Mouse (Mus musculus) lung, postnatal 0 days (tissue): ENCODE measurements around the gene Tmem132c. TPM values are rescaled to one million over a fixed set of nuclear protein-coding genes. Genes with fewer than 3 reads are reported as not detected.

Experiments used
- ATAC-seq: fragments of 200-750 bp; cut with Nextera tagmentation; 2 replicates; pipeline ENCODE4 v1.8.0; 2017; ENCODE audit warnings: moderate library complexity
- DNase-seq: peaks from one replicate; pipeline ENCODE4 v3.0.0-alpha.2; 2016; ENCODE audit warnings: low spot score
- H3K27ac ChIP-seq: fragments of 300-500 bp; sonication (generic); 2 replicates; pipeline ENCODE4 v1.5.1; 2014; ENCODE audit warnings: antibody characterized with exemption, mild to moderate bottlenecking, low read length, mixed read lengths
- H3K27me3 ChIP-seq: fragments of 300-500 bp; sonication (generic); replicated peaks from 2 replicates; pipeline ENCODE4 v1.6.1; 2014; ENCODE audit warnings: low read length, mixed read lengths; ENCODE audit not compliant: insufficient read depth
- H3K36me3 ChIP-seq: fragments of 300-500 bp; sonication (generic); 2 replicates; pipeline ENCODE4 v1.6.1; 2014; ENCODE audit warnings: low read length, mixed read lengths; ENCODE audit not compliant: insufficient read depth
- H3K4me1 ChIP-seq: fragments of 300-500 bp; sonication (generic); 2 replicates; pipeline ENCODE4 v1.6.1; 2014; ENCODE audit warnings: antibody characterized with exemption, low read depth, low read length, mixed read lengths; ENCODE audit not compliant: insufficient read depth
- H3K4me2 ChIP-seq: fragments of 300-500 bp; sonication (generic); replicated peaks from 2 replicates; pipeline ENCODE4 v1.6.1; 2014; ENCODE audit warnings: low read depth, mild to moderate bottlenecking, low read length, moderate library complexity, mixed read lengths
- H3K4me3 ChIP-seq: fragments of 300-500 bp; sonication (generic); 2 replicates; pipeline ENCODE4 v1.5.1; 2014; ENCODE audit warnings: low read depth, low read length
- H3K9ac ChIP-seq: fragments of 300-500 bp; sonication (generic); replicated peaks from 2 replicates; pipeline ENCODE4 v1.6.1; 2014; ENCODE audit warnings: low read depth, mild to moderate bottlenecking
- H3K9me3 ChIP-seq: fragments of 300-500 bp; sonication (generic); 2 replicates; pipeline ENCODE4 v1.6.1; 2016; ENCODE audit warnings: low read length, mixed read lengths
- CTCF ChIP-seq: IDR thresholded peaks from 2 replicates; pipeline ENCODE4 v1.5.1; 2016; ENCODE audit warnings: antibody characterized with exemption, mild to moderate bottlenecking
- EP300 ChIP-seq: IDR thresholded peaks from 2 replicates; pipeline ENCODE4 v1.6.1; 2016; ENCODE audit warnings: antibody characterized with exemption, mild to moderate bottlenecking, control low read depth
- whole genome bisulfite sequencing: fragments of 180-500 bp; shearing (Covaris S2); extraction: QIAGEN DNeasy Blood & Tissue Kit; methylation state at CpG from one replicate; pipeline ENCODE4 v1.1.7; 2014; 5-methylcytosine and 5-hydroxymethylcytosine counted together
- polyA plus RNA-seq: library from polyadenylated mRNA; unstranded; fragments of >200 nt; fragmentation: Nextera tagmentation; extraction: Ambion mirVana; gene quantifications from 2 replicates; pipeline ENCODE4 v1.2.1, GENCODE M21; 2015

The Tmem132c gene
- polyA plus RNA-seq, 1 experiment from 2014 or later = 11.1 TPM

- Histone ChIP-seq H3K27ac (peak overlapping the region; percentile 38; the same call in 1 of the 2 replicates), H3K4me2 (no peak overlapping the region), H3K4me3 (no peak overlapping the region), H3K36me3 (peaks cover 14% of the 10 kb centered on the region; the same call in 1 of the 2 replicates), H3K9me3 (no peaks in the 10 kb centered on the region), H3K4me1 (peaks cover 25% of the 10 kb centered on the region), H3K27me3 (no peaks in the 10 kb centered on the region), H3K9ac (no peak overlapping the region)
- no peak for TF ChIP-seq EP300
- TF ChIP-seq CTCF = no peak
- WGBS = 41% methylated on average over 6 of the region's 6 CpGs
- ATAC-seq = peak; percentile 63
- peak; percentile 73 for DNase-seq
These were observed 369.3 kb downstream of the Tmem132c start for GRCm38 (mm10) chr5:127610787-127611509.

- Histone ChIP-seq H3K27me3 (no peaks in the 10 kb centered on the region), H3K27ac (no peak overlapping the region), H3K4me3 (no peak overlapping the region), H3K9ac (no peak overlapping the region), H3K36me3 (peaks cover 12% of the 10 kb centered on the region; the same call in 1 of the 2 replicates), H3K9me3 (no peaks in the 10 kb centered on the region), H3K4me1 (peaks cover 30% of the 10 kb centered on the region), H3K4me2 (no peak overlapping the region)
- WGBS = 77% methylated on average over 1 of the region's 1 CpGs
- ATAC-seq (no peak), DNase-seq (no peak)
- TF ChIP-seq EP300 (no peak), CTCF (no peak)
These were observed 370.3 kb downstream of the Tmem132c start for GRCm38 (mm10) chr5:127611881-127612280.

GRCm38 (mm10) chr5:127612397-127612796 lies 370.8 kb downstream of the Tmem132c start:
- DNase-seq = no peak
- no peak overlapping the region for H3K4me3 ChIP-seq

More at GRCm38 (mm10) chr5:127612397-127612796, 370.8 kb downstream of the Tmem132c start:
- H3K9ac ChIP-seq = no peak overlapping the region
- no peaks in the 10 kb centered on the region for H3K27me3 ChIP-seq
- no peak overlapping the region for H3K4me2 ChIP-seq
- 93% methylated on average over 6 of the region's 6 CpGs for WGBS
- H3K4me1 ChIP-seq = peaks cover 30% of the 10 kb centered on the region
- H3K9me3 ChIP-seq = no peaks in the 10 kb centered on the region
- H3K27ac ChIP-seq = no peak overlapping the region
- TF ChIP-seq CTCF (no peak), EP300 (no peak)
- ATAC-seq = no peak
- H3K36me3 ChIP-seq = peaks cover 9% of the 10 kb centered on the region; the same call in 1 of the 2 replicates
